Mouse (Mus musculus) hindbrain, embryonic 12.5 days (tissue): Measurements from ENCODE around the gene 2310061I04Rik. TPM values are rescaled to one million over a fixed set of nuclear protein-coding genes. Genes with fewer than 3 reads are reported as not detected.

Experiments used
- ATAC-seq: fragments of 200-750 bp; cut with Nextera tagmentation; 2 replicates; pipeline ENCODE4 v1.8.0; 2017; ENCODE audit warnings: moderate TSS enrichment; ENCODE audit not compliant: low FRiP score
- H3K27ac ChIP-seq: fragments of 300-500 bp; sonication (generic); 2 replicates; pipeline ENCODE4 v1.5.1; 2016; ENCODE audit warnings: mild to moderate bottlenecking
- H3K27me3 ChIP-seq: fragments of 300-500 bp; sonication (generic); 2 replicates; pipeline ENCODE4 v1.6.1; 2016; ENCODE audit warnings: mild to moderate bottlenecking
- H3K36me3 ChIP-seq: fragments of 300-500 bp; sonication (generic); 2 replicates; pipeline ENCODE4 v1.6.1; 2016; ENCODE audit warnings: mild to moderate bottlenecking
- H3K4me1 ChIP-seq: fragments of 300-500 bp; sonication (generic); 2 replicates; pipeline ENCODE4 v1.6.1; 2016
- H3K4me2 ChIP-seq: fragments of 300-500 bp; sonication (generic); replicated peaks from 2 replicates; pipeline ENCODE4 v1.6.1; 2016; ENCODE audit warnings: mild to moderate bottlenecking
- H3K4me3 ChIP-seq: fragments of 300-500 bp; sonication (generic); 2 replicates; pipeline ENCODE4 v1.5.1; 2016; ENCODE audit warnings: mild to moderate bottlenecking
- H3K9ac ChIP-seq: fragments of 300-500 bp; sonication (generic); 2 replicates; pipeline ENCODE4 v1.6.1; 2016; ENCODE audit warnings: mild to moderate bottlenecking, moderate library complexity
- H3K9me3 ChIP-seq: fragments of 300-500 bp; sonication (generic); replicated peaks from 2 replicates; pipeline ENCODE4 v1.6.1; 2016; ENCODE audit warnings: mild to moderate bottlenecking
- WGBS: fragments of 180-500 bp; shearing (Covaris S2); methylation state at CpG from one replicate; pipeline ENCODE4 v1.1.7; 2016; 5-methylcytosine and 5-hydroxymethylcytosine counted together
- polyA plus RNA-seq: library from polyadenylated mRNA; unstranded; fragments of >200 nt; fragmentation: Nextera tagmentation; extraction: Ambion mirVana; gene quantifications from 2 replicates; pipeline ENCODE4 v1.2.1, GENCODE M21; 2016

The 2310061I04Rik gene
- polyA plus RNA-seq, 1 experiment from 2014 or later: 28.7 TPM

GRCm38 (mm10) chr17:35909919-35910369 is 12.7 kb upstream of the 2310061I04Rik start, which contains the start of gene Atat1:
Atat1 (minus strand) TSS chr17:35910075.
- Histone ChIP-seq H3K9ac (peak within 1 kb of the TSS; percentile 88), H3K27me3 (no peaks in the 10 kb centered on the region), H3K4me1 (peaks cover 22% of the 10 kb centered on the region), H3K4me2 (peak within 1 kb of the TSS; percentile 95), H3K4me3 (peak within 1 kb of the TSS; percentile 74), H3K9me3 (no peaks in the 10 kb centered on the region), H3K27ac (peak within 1 kb of the TSS; percentile 85), H3K36me3 (peaks cover 61% of the 10 kb centered on the region)
- 2% methylated on average over 25 of the region's 25 CpGs for WGBS
- peak; percentile 93 for ATAC-seq

GRCm38 (mm10) chr17:35909186-35909918 is 12.1 kb upstream of the 2310061I04Rik start:
- Histone ChIP-seq H3K36me3 (peaks cover 66% of the 10 kb centered on the region), H3K27me3 (no peaks in the 10 kb centered on the region), H3K4me2 (peak overlapping the region; percentile 95), H3K9ac (peak overlapping the region; percentile 88), H3K27ac (peak overlapping the region; percentile 85), H3K4me3 (peak overlapping the region; percentile 74), H3K9me3 (no peaks in the 10 kb centered on the region), H3K4me1 (peaks cover 19% of the 10 kb centered on the region)
- ATAC-seq: peak; percentile 48
- WGBS: 20% methylated on average over 20 of the region's 20 CpGs

GRCm38 (mm10) chr17:35907609-35908008 is 10.4 kb upstream of the 2310061I04Rik start:
- Histone ChIP-seq H3K9ac (no peak overlapping the region), H3K36me3 (peaks cover 69% of the 10 kb centered on the region), H3K4me2 (peak overlapping the region; percentile 95)

GRCm38 (mm10) chr17:35905587-35905986 is 8.4 kb upstream of the 2310061I04Rik start:
- 92% methylated on average over 1 of the region's 1 CpGs for WGBS
- ATAC-seq: no peak
- Histone ChIP-seq H3K4me2 (no peak overlapping the region), H3K9ac (no peak overlapping the region), H3K36me3 (peaks cover 72% of the 10 kb centered on the region), H3K4me1 (peaks cover 19% of the 10 kb centered on the region), H3K27me3 (no peaks in the 10 kb centered on the region), H3K27ac (no peak overlapping the region), H3K4me3 (no peak overlapping the region), H3K9me3 (no peaks in the 10 kb centered on the region)

More at GRCm38 (mm10) chr17:35907609-35908008, 10.4 kb upstream of the 2310061I04Rik start:
- 93% methylated on average over 2 of the region's 2 CpGs for WGBS
- Histone ChIP-seq H3K27ac (no peak overlapping the region), H3K27me3 (no peaks in the 10 kb centered on the region), H3K4me1 (peaks cover 19% of the 10 kb centered on the region), H3K4me3 (no peak overlapping the region), H3K9me3 (no peaks in the 10 kb centered on the region)
- ATAC-seq: no peak

GRCm38 (mm10) chr17:35903992-35904355 is 6.7 kb upstream of the 2310061I04Rik start:
- Histone ChIP-seq H3K36me3 (peaks cover 88% of the 10 kb centered on the region), H3K4me2 (no peak overlapping the region), H3K9me3 (no peaks in the 10 kb centered on the region), H3K4me1 (peaks cover 14% of the 10 kb centered on the region), H3K27ac (no peak overlapping the region), H3K4me3 (no peak overlapping the region), H3K9ac (no peak overlapping the region), H3K27me3 (no peaks in the 10 kb centered on the region)
- 90% methylated on average over 4 of the region's 4 CpGs for WGBS
- no peak for ATAC-seq

- H3K4me1 ChIP-seq: peaks cover 9% of the 10 kb centered on the region
- no peaks in the 10 kb centered on the region for H3K9me3 ChIP-seq
- no peak overlapping the region for H3K4me2 ChIP-seq
- H3K27me3 ChIP-seq: no peaks in the 10 kb centered on the region
- H3K36me3 ChIP-seq: peaks cover 89% of the 10 kb centered on the region
- no peak overlapping the region for H3K27ac ChIP-seq
- ATAC-seq: no peak
- H3K4me3 ChIP-seq: no peak overlapping the region
- 95% methylated on average over 9 of the region's 9 CpGs for WGBS
- H3K9ac ChIP-seq: no peak overlapping the region
Measured at GRCm38 (mm10) chr17:35903343-35903991, 6.2 kb upstream of the 2310061I04Rik start.

- no peaks in the 10 kb centered on the region for H3K9me3 ChIP-seq
- no peak overlapping the region for H3K4me2 ChIP-seq
- peaks cover 19% of the 10 kb centered on the region for H3K4me1 ChIP-seq
- H3K27ac ChIP-seq: no peak overlapping the region
- WGBS: 93% methylated on average over 3 of the region's 3 CpGs
- no peak overlapping the region for H3K4me3 ChIP-seq
- H3K27me3 ChIP-seq: no peaks in the 10 kb centered on the region
- peaks cover 69% of the 10 kb centered on the region for H3K36me3 ChIP-seq
- H3K9ac ChIP-seq: no peak overlapping the region
- no peak for ATAC-seq
Measured at GRCm38 (mm10) chr17:35900636-35901035, 3.4 kb upstream of the 2310061I04Rik start.

- Histone ChIP-seq H3K27me3 (no peaks in the 10 kb centered on the region), H3K4me1 (peaks cover 21% of the 10 kb centered on the region), H3K36me3 (peaks cover 59% of the 10 kb centered on the region), H3K27ac (peak overlapping the region; percentile 96), H3K4me2 (peak overlapping the region; percentile 100), H3K4me3 (peak overlapping the region; percentile 85; the same call in 1 of the 2 replicates), H3K9me3 (no peaks in the 10 kb centered on the region), H3K9ac (peak overlapping the region; percentile 89)
- peak; percentile 44 for ATAC-seq
- WGBS: 43% methylated on average over 23 of the region's 23 CpGs
Measured at GRCm38 (mm10) chr17:35897644-35898573, 678 bp upstream of the 2310061I04Rik start.

GRCm38 (mm10) chr17:35887725-35888124 is 9.5 kb downstream of the 2310061I04Rik start:
- no peaks in the 10 kb centered on the region for H3K27me3 ChIP-seq
- H3K4me2 ChIP-seq: no peak overlapping the region
- no peak overlapping the region for H3K27ac ChIP-seq
- ATAC-seq: no peak
- H3K36me3 ChIP-seq: peaks cover 97% of the 10 kb centered on the region
- H3K9ac ChIP-seq: no peak overlapping the region
- H3K4me3 ChIP-seq: no peak overlapping the region
- no peaks in the 10 kb centered on the region for H3K4me1 ChIP-seq
- H3K9me3 ChIP-seq: no peaks in the 10 kb centered on the region
- 94% methylated on average over 11 of the region's 17 CpGs for WGBS

GRCm38 (mm10) chr17:35883777-35884176 is 13.5 kb downstream of the 2310061I04Rik start:
- Histone ChIP-seq H3K9me3 (no peaks in the 10 kb centered on the region), H3K27me3 (no peaks in the 10 kb centered on the region), H3K9ac (no peak overlapping the region), H3K4me3 (no peak overlapping the region), H3K36me3 (peaks cover 73% of the 10 kb centered on the region), H3K4me1 (peaks cover 11% of the 10 kb centered on the region), H3K27ac (no peak overlapping the region), H3K4me2 (no peak overlapping the region)
- no peak for ATAC-seq
- 94% methylated on average over 14 of the region's 14 CpGs for WGBS

- no peak for ATAC-seq
- no peak overlapping the region for H3K4me2 ChIP-seq
- 92% methylated on average over 17 of the region's 17 CpGs for WGBS
- H3K36me3 ChIP-seq: peaks cover 65% of the 10 kb centered on the region
- no peak overlapping the region for H3K4me3 ChIP-seq
- H3K4me1 ChIP-seq: peaks cover 11% of the 10 kb centered on the region
- H3K27ac ChIP-seq: no peak overlapping the region
- H3K27me3 ChIP-seq: no peaks in the 10 kb centered on the region
- H3K9ac ChIP-seq: no peak overlapping the region
- H3K9me3 ChIP-seq: no peaks in the 10 kb centered on the region
Measured at GRCm38 (mm10) chr17:35882924-35883323, 14.3 kb downstream of the 2310061I04Rik start.
